ENCODE assay signal across 19 mouse cellular contexts in the genomic region with DNA sequence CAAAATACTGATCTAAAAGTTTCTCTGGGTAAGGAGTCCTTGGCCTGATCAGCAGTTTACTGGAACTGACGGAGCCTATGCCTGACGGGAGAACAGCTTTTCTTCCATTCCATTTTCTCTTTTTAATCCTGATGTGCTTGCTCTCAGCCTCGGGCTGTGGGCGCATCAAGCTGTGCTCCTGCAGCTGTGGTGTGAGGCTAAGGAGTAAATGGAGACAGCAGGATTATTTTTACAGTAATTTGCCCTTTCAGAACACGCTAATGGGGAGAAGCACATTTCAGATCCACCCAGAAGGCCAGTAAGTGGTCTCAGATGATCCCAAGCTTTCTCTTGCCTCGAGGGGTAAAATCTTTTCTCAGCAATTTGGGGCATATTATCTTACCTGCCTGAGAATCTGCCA. TPM values are rescaled to one million over a fixed set of nuclear protein-coding genes. Genes with fewer than 3 reads are reported as not detected.
DNase-seq lines count a peak whose midpoint lies in the region; ATAC-seq and TF ChIP-seq lines count a peak whose summit lies in the region.
"Had no signal": no experiment of that assay in that cellular context is flagged by ENCODE, and none has a peak within 500 bp of the region (broad histone marks: within the 10 kb centered on the region; RNA-seq: fewer than 3 reads in every experiment).

No protein-coding gene starts in this region.

- no peaks in the 10 kb centered on the region for H3K27me3 ChIP-seq in forebrain, embryonic 13.5 days
- H3K27me3 ChIP-seq in forebrain, embryonic 10.5 days (ENCODE audit: poor library complexity, severe bottlenecking) = no peaks in the 10 kb centered on the region
- no peaks in the 10 kb centered on the region for H3K27me3 ChIP-seq in midbrain, embryonic 14.5 days (ENCODE audit: control insufficient read depth, insufficient read depth, low read length)
- H3K27me3 ChIP-seq in liver, embryonic 12.5 days (replicated peaks) = no peaks in the 10 kb centered on the region
- H3K27me3 ChIP-seq: CH12.LX; heart, embryonic 12.5 days; lung, embryonic 15.5 days had no signal

- H3K4me1 ChIP-seq in forebrain, embryonic 13.5 days = peaks cover 11% of the 10 kb centered on the region; the same call in 1 of the 2 replicates
- peaks cover 14% of the 10 kb centered on the region; the same call in 1 of the 2 replicates for H3K4me1 ChIP-seq in forebrain, embryonic 10.5 days
- H3K4me1 ChIP-seq in midbrain, embryonic 14.5 days (ENCODE audit: control insufficient read depth, insufficient read depth, low read length) = peaks cover 23% of the 10 kb centered on the region
- peaks cover 48% of the 10 kb centered on the region for H3K4me1 ChIP-seq in liver, embryonic 12.5 days

- peak overlapping the region; percentile 19; the same call in 1 of the 2 replicates for H3K27ac ChIP-seq in forebrain, embryonic 13.5 days
- no peak overlapping the region for H3K27ac ChIP-seq in forebrain, embryonic 10.5 days
- 0 out of 2 replicates have a peak overlapping the region, but pooled peaks have one; percentile 0 for H3K27ac ChIP-seq in left cerebral cortex, adult 2 months
- peak overlapping the region; percentile 76 for H3K27ac ChIP-seq in midbrain, embryonic 14.5 days (replicated peaks; ENCODE audit: low read depth, low read length)
- H3K27ac ChIP-seq in liver, embryonic 12.5 days = no peak overlapping the region
- H3K27ac ChIP-seq: kidney, postnatal 0 days; lung, embryonic 15.5 days had no signal

- no peak overlapping the region for H3K9ac ChIP-seq in forebrain, embryonic 13.5 days
- no peak overlapping the region for H3K9ac ChIP-seq in midbrain, embryonic 14.5 days (replicated peaks; ENCODE audit: low read length)
- no peak overlapping the region for H3K9ac ChIP-seq in liver, embryonic 12.5 days
- H3K9ac ChIP-seq: heart, embryonic 12.5 days; lung, embryonic 15.5 days had no signal

- no peak for ATAC-seq in forebrain, embryonic 13.5 days
- 0 out of 2 replicates have a peak, but pooled peaks have one; percentile 25 for ATAC-seq in midbrain, embryonic 14.5 days (ENCODE audit: low FRiP score, low TSS enrichment)
- no peak for ATAC-seq in liver, embryonic 12.5 days
- ATAC-seq: intestine, postnatal 0 days had no signal

- no peaks in the 10 kb centered on the region for H3K36me3 ChIP-seq in forebrain, embryonic 13.5 days (ENCODE audit: poor library complexity, severe bottlenecking)
- no peaks in the 10 kb centered on the region for H3K36me3 ChIP-seq in forebrain, embryonic 10.5 days (replicated peaks)
- H3K36me3 ChIP-seq in midbrain, embryonic 14.5 days (ENCODE audit: control insufficient read depth, insufficient read depth, low read length) = no peaks in the 10 kb centered on the region
- H3K36me3 ChIP-seq in liver, embryonic 12.5 days = no peaks in the 10 kb centered on the region
- H3K36me3 ChIP-seq: heart, embryonic 12.5 days; lung, embryonic 15.5 days had no signal

- no peak for TF ChIP-seq POLR2A in brain, embryonic 14.5 days (IDR thresholded peaks at IDR 0.05; ENCODE audit: borderline replicate concordance, extremely low read depth, insufficient read depth, insufficient read length, poor library complexity, severe bottlenecking)

- intact Hi-C loops in left cerebral cortex, adult 2 months (cut with DNase I) = no loop called here
- intact Hi-C loops in left cerebral cortex, postnatal 14 days (cut with DNase I) = no loop called here

- no peak for DNase-seq in forebrain, embryonic 10.5 days (ENCODE audit: extremely low spot score, low spot score)
- no peak for DNase-seq in left cerebral cortex, adult 2 months (ENCODE audit: extremely low spot score in 1 of 2, low spot score in 2 of 2)
- no peak for DNase-seq in left cerebral cortex, postnatal 14 days (ENCODE audit: low spot score in 2 of 2)
- peak; percentile 61 for DNase-seq in brain, embryonic 14.5 days (ENCODE audit: low read depth)
- peak; percentile 56 for DNase-seq in midbrain, embryonic 14.5 days
- DNase-seq in urinary bladder, postnatal 14 days (ENCODE audit: low spot score) = no peak
- DNase-seq: adrenal gland, postnatal 10 days; cerebellum, postnatal 14 days; heart, postnatal 36 days; layer of hippocampus, adult 9-11 months; thymus, adult 2 months had no signal

- 48% methylated on average over 6 of the region's 6 CpGs for WGBS in forebrain, embryonic 13.5 days
- 65% methylated on average over 6 of the region's 6 CpGs for WGBS in forebrain, embryonic 10.5 days
- 40% methylated on average over 6 of the region's 6 CpGs for WGBS in midbrain, embryonic 14.5 days
- 75% methylated on average over 6 of the region's 6 CpGs for WGBS in liver, embryonic 12.5 days (ENCODE audit: insufficient replicate concordance)

- no peaks in the 10 kb centered on the region for H3K9me3 ChIP-seq in forebrain, embryonic 13.5 days (replicated peaks)
- no peaks in the 10 kb centered on the region for H3K9me3 ChIP-seq in forebrain, embryonic 10.5 days
- H3K9me3 ChIP-seq in midbrain, embryonic 14.5 days (ENCODE audit: control insufficient read depth, low read length) = no peaks in the 10 kb centered on the region
- no peaks in the 10 kb centered on the region for H3K9me3 ChIP-seq in liver, embryonic 12.5 days (replicated peaks)
- H3K9me3 ChIP-seq: heart, embryonic 12.5 days; lung, embryonic 15.5 days had no signal

- H3K4me3 ChIP-seq in forebrain, embryonic 13.5 days = no peak overlapping the region
- no peak overlapping the region for H3K4me3 ChIP-seq in forebrain, embryonic 10.5 days
- no peak overlapping the region for H3K4me3 ChIP-seq in left cerebral cortex, adult 2 months
- H3K4me3 ChIP-seq in midbrain, embryonic 14.5 days (replicated peaks; ENCODE audit: low read depth, low read length) = no peak overlapping the region
- H3K4me3 ChIP-seq in liver, embryonic 12.5 days = no peak overlapping the region
- H3K4me3 ChIP-seq: heart, embryonic 12.5 days; lung, embryonic 15.5 days had no signal

- no peak overlapping the region for H3K4me2 ChIP-seq in forebrain, embryonic 13.5 days
- H3K4me2 ChIP-seq in midbrain, embryonic 14.5 days (ENCODE audit: low read length) = no peak overlapping the region
- H3K4me2 ChIP-seq in liver, embryonic 12.5 days = no peak overlapping the region
- H3K4me2 ChIP-seq: heart, embryonic 12.5 days; liver, embryonic 11.5 days; lung, embryonic 15.5 days had no signal

- no peak for TF ChIP-seq CTCF in left cerebral cortex, adult 2 months (IDR thresholded peaks at IDR 0.05)
- no peak for TF ChIP-seq CTCF in brain, embryonic 14.5 days (IDR thresholded peaks at IDR 0.05; ENCODE audit: borderline replicate concordance, extremely low read depth, insufficient read depth, insufficient read length)

RNA-seq across cellular contexts. Expression of gene B3gnt2, which starts 14.0 kb away (rescaled TPM):
- 2.0 and 2.2 TPM in 2 replicates for polyA plus RNA-seq in forebrain, embryonic 13.5 days (2015; fragmentation: Nextera tagmentation; extraction: Ambion mirVana)
- polyA plus RNA-seq in forebrain, embryonic 10.5 days (2016; fragmentation: Nextera tagmentation; extraction: Ambion mirVana) = 1.6 and 1.7 TPM in 2 replicates
- 10 to 100 TPM; 13.8 to 16.0 TPM for total RNA-seq in left cerebral cortex, adult 2 months (2021)
- 10 to 100 TPM in 1 of 2 experiments, 1 to 10 TPM in 1; 7.9 to 14.4 TPM for total RNA-seq in left cerebral cortex, postnatal 14 days (2021)
- 2.0 and 2.3 TPM in 2 replicates for polyA plus RNA-seq in brain, embryonic 14.5 days (2012; rRNA removed)
- polyA plus RNA-seq in midbrain, embryonic 14.5 days (2014; fragmentation: Nextera tagmentation; extraction: Ambion mirVana) = 1.3 and 2.6 TPM in 2 replicates
- polyA plus RNA-seq in liver, embryonic 12.5 days (2016; fragmentation: Nextera tagmentation; extraction: Ambion mirVana) = 4.8 and 5.5 TPM in 2 replicates

Comparison
In these comparisons a context has a peak if more than half of its experiments do, and no peak if none do; other contexts are left out.
1. H3K27ac ChIP-seq: peak in forebrain, embryonic 13.5 days (single experiment), left cerebral cortex, adult 2 months (single experiment) and midbrain, embryonic 14.5 days (single experiment); none in forebrain, embryonic 10.5 days (single experiment) and liver, embryonic 12.5 days (single experiment).
2. DNase-seq: peak in brain, embryonic 14.5 days (single experiment) and midbrain, embryonic 14.5 days (single experiment); none in forebrain, embryonic 10.5 days (single experiment), left cerebral cortex, adult 2 months (0 of 2), left cerebral cortex, postnatal 14 days (0 of 2) and urinary bladder, postnatal 14 days (single experiment).